Mouse (Mus musculus) liver, postnatal 0 days (tissue): ENCODE data around the gene Hist1h2bl. TPM values are rescaled to one million over a fixed set of nuclear protein-coding genes. Genes with fewer than 3 reads are reported as not detected.
"Not testable (repeated sequence)": the region's sequence is repeated elsewhere in the genome, so short reads cannot be mapped to it uniquely, and the experiment has no call there.

Source experiments
- ATAC-seq: fragments of 200-750 bp; cut with Nextera tagmentation; 2 replicates; pipeline ENCODE4 v1.8.0; 2017; ENCODE audit warnings: mild to moderate bottlenecking, moderate library complexity
- DNase-seq: peaks from one replicate; pipeline ENCODE4 v3.0.0-alpha.2; 2016
- H3K27ac ChIP-seq: fragments of 300-500 bp; sonication (generic); 2 replicates; pipeline ENCODE4 v1.5.1; 2014; ENCODE audit warnings: antibody characterized with exemption, moderate library complexity, mild to moderate bottlenecking, low read depth
- H3K27me3 ChIP-seq: fragments of 300-500 bp; sonication (generic); 2 replicates; pipeline ENCODE4 v1.6.1; 2014; ENCODE audit warnings: low read length, control low read depth, mixed read lengths; ENCODE audit not compliant: insufficient read depth
- H3K36me3 ChIP-seq: fragments of 300-500 bp; sonication (generic); replicated peaks from 2 replicates; pipeline ENCODE4 v1.6.1; 2014; ENCODE audit warnings: mild to moderate bottlenecking, control low read depth, low read length, moderate library complexity, mixed read lengths; ENCODE audit not compliant: insufficient read depth
- H3K4me1 ChIP-seq: fragments of 300-500 bp; sonication (generic); 2 replicates; pipeline ENCODE4 v1.6.1; 2014; ENCODE audit warnings: antibody characterized with exemption, mild to moderate bottlenecking, control low read depth; ENCODE audit not compliant: insufficient read depth
- H3K4me2 ChIP-seq: fragments of 300-500 bp; sonication (generic); 2 replicates; pipeline ENCODE4 v1.6.1; 2014; ENCODE audit warnings: low read depth, mild to moderate bottlenecking, low read length, moderate library complexity, mixed read lengths
- H3K4me3 ChIP-seq: fragments of 300-500 bp; sonication (generic); 2 replicates; pipeline ENCODE4 v1.5.1; 2014; ENCODE audit warnings: low read depth, low read length
- H3K9ac ChIP-seq: fragments of 300-500 bp; sonication (generic); replicated peaks from 2 replicates; pipeline ENCODE4 v1.6.1; 2014; ENCODE audit warnings: mild to moderate bottlenecking, moderate library complexity
- H3K9me3 ChIP-seq: fragments of 300-500 bp; sonication (generic); 2 replicates; pipeline ENCODE4 v1.6.1; 2016; ENCODE audit warnings: mild to moderate bottlenecking, control low read depth, low read length, mixed read lengths
- CTCF ChIP-seq: sonication (generic); IDR thresholded peaks from 2 replicates; pipeline ENCODE4 v1.5.1; 2016; ENCODE audit warnings: antibody characterized with exemption, low read depth
- EP300 ChIP-seq: IDR thresholded peaks from 2 replicates; pipeline ENCODE4 v1.6.1; 2016; ENCODE audit warnings: antibody characterized with exemption, low read depth, mild to moderate bottlenecking
- WGBS: fragments of 180-500 bp; shearing (Covaris S2); extraction: QIAGEN DNeasy Blood & Tissue Kit; methylation state at CpG from one replicate; pipeline ENCODE4 v1.1.7; 2014; ENCODE audit not compliant: insufficient replicate concordance; 5-methylcytosine and 5-hydroxymethylcytosine counted together
- polyA plus RNA-seq: library from polyadenylated mRNA; unstranded; fragments of >200 nt; fragmentation: Nextera tagmentation; extraction: Ambion mirVana; gene quantifications from 2 replicates; pipeline ENCODE4 v1.2.1, GENCODE M21; 2015

Gene Hist1h2bl
- polyA plus RNA-seq, 1 experiment from 2014 or later: 1.9 TPM

- ATAC-seq: peak; percentile 19
- Histone ChIP-seq H3K4me2 (peak within 1 kb of the TSS; percentile 73), H3K4me1 (peaks cover 18% of the 10 kb centered on the region), H3K4me3 (peak within 1 kb of the TSS; percentile 45), H3K9ac (peak within 1 kb of the TSS; percentile 79), H3K27ac (peak within 1 kb of the TSS; percentile 93)
- not testable (repeated sequence) for H3K36me3 ChIP-seq, H3K9me3 ChIP-seq, H3K27me3 ChIP-seq
- peak; percentile 84 for DNase-seq
- 0 out of 2 replicates have a peak, but pooled peaks have one; percentile 16 for TF ChIP-seq EP300
- WGBS: 3% methylated on average over 23 of the region's 56 CpGs
Measured at GRCm38 (mm10) chr13:21717397-21718357, 1.7 kb upstream of the Hist1h2bl start, which contains the start of gene Hist1h3h. Hist1h3h (plus strand) TSS chr13:21717659.

- not testable (repeated sequence) for H3K27me3 ChIP-seq, H3K9me3 ChIP-seq, H3K36me3 ChIP-seq
- peak overlapping the region; percentile 68 for H3K4me2 ChIP-seq
- H3K4me3 ChIP-seq: peak overlapping the region; percentile 45
- H3K4me1 ChIP-seq: peaks cover 18% of the 10 kb centered on the region
- WGBS: 0% methylated on average over 9 of the region's 38 CpGs
- TF ChIP-seq EP300: peak; percentile 0; the same call in 1 of the 2 replicates
- H3K27ac ChIP-seq: peak overlapping the region; percentile 88
- peak; percentile 46 for DNase-seq
- H3K9ac ChIP-seq: peak overlapping the region; percentile 56
- peak; percentile 21 for ATAC-seq
Measured at GRCm38 (mm10) chr13:21716540-21717391, 823 bp upstream of the Hist1h2bl start.

DNA sequence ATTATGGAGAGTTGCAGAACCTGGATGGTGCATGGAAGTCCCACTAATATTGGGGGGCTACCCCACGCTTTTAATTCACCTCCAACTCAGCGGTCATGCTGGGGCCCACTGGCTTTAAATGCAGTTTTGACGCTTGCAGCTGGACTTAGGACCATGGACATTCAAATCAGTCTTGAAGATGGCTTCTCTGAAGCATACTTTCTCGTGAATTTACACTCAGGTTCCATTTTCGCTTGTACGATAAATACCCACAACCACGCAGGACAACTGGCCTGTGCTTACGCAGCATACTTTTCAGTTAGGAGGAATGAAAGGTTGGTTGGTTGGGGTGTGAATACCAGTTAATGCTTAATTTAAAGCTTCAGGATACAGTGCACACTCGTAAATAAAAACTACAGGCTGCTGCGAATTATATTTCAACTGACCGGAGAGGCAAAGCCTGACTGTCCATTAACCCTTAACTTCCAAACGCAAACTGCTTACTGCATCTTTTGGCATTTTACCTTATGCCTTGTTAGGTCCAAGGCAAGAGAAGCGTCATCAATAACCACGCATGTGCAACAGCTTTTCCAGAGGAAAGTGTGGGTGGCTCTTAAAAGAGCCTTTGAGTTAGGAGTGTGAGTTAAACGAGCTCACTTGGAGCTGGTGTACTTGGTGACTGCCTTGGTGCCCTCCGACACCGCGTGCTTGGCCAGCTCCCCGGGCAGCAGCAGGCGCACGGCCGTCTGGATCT lies 646 bp downstream of the Hist1h2bl start:
- Histone ChIP-seq H3K4me1 (peaks cover 25% of the 10 kb centered on the region), H3K36me3 (no peaks in the 10 kb centered on the region), H3K27ac (peak overlapping the region; percentile 88), H3K4me2 (peak overlapping the region; percentile 72), H3K27me3 (no peaks in the 10 kb centered on the region), H3K9ac (peak overlapping the region; percentile 77), H3K9me3 (no peaks in the 10 kb centered on the region), H3K4me3 (peak overlapping the region; percentile 45)
- no peak for ATAC-seq
- under 1% methylated on average over 20 of the region's 22 CpGs for WGBS
- peak; percentile 33 for DNase-seq
- TF ChIP-seq EP300 (no peak), CTCF (no peak)

DNA sequence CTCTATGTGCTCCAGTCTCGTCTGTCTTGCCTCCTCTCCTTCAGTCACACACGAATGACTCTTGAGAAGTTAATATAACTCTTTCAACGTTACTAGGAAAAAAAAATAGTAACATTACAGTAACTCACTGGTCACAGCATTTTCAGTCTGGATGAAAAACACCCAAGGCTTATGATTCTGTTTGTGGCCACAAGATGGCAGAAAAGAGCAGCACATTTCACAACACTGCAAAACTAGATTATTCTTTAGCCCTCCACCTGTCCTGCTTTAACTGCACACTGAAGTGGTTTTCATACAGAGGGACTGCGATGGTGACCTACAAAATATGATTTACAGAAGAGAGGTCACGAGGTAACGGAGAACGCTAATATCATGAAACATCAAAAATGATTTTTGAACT lies 1.2 kb downstream of the Hist1h2bl start:
- Histone ChIP-seq H3K4me2 (peak overlapping the region; percentile 72), H3K4me3 (peak overlapping the region; percentile 45), H3K9ac (peak overlapping the region; percentile 77), H3K27me3 (no peaks in the 10 kb centered on the region), H3K4me1 (peaks cover 25% of the 10 kb centered on the region), H3K9me3 (no peaks in the 10 kb centered on the region), H3K36me3 (no peaks in the 10 kb centered on the region), H3K27ac (peak overlapping the region; percentile 88)
- TF ChIP-seq EP300 (no peak; the same call in 1 of the 2 replicates), CTCF (peak; percentile 96)
- DNase-seq (peak; percentile 72), ATAC-seq (no peak)
- WGBS: under 1% methylated on average over 7 of the region's 7 CpGs

GRCm38 (mm10) chr13:21711698-21712097 lies 4.2 kb downstream of the Hist1h2bl start:
- TF ChIP-seq CTCF (no peak), EP300 (peak; percentile 54)
- DNase-seq (no peak), ATAC-seq (no peak)
- no peak overlapping the region for H3K27ac ChIP-seq
- H3K4me2 ChIP-seq: peak overlapping the region; percentile 76
- H3K9ac ChIP-seq: peak overlapping the region; percentile 28; the same call in 1 of the 2 replicates
- H3K4me1 ChIP-seq: peaks cover 14% of the 10 kb centered on the region
- H3K36me3 ChIP-seq: no peaks in the 10 kb centered on the region
- no peaks in the 10 kb centered on the region for H3K27me3 ChIP-seq
- WGBS: 25% methylated on average over 4 of the region's 4 CpGs
- H3K9me3 ChIP-seq: no peaks in the 10 kb centered on the region
- H3K4me3 ChIP-seq: peak overlapping the region; percentile 62; the same call in 1 of the 2 replicates
